Mouse (Mus musculus): ENCODE results near the gene Ncl. TPM values are rescaled to one million over a fixed set of nuclear protein-coding genes. Genes with fewer than 3 reads are reported as not detected.

The Ncl gene
- polyA plus RNA-seq (2016; fragmentation: Nextera tagmentation; extraction: Ambion mirVana) = 331 and 337 TPM in 2 replicates

- Histone ChIP-seq H3K9ac (peak within 1 kb of the TSS; percentile 93), H3K9me3 (replicated peaks) (no peaks in the 10 kb centered on the region), H3K36me3 (peaks cover 32% of the 10 kb centered on the region), H3K27ac (ENCODE audit: poor library complexity, severe bottlenecking) (peak within 1 kb of the TSS; percentile 96), H3K4me2 (peak within 1 kb of the TSS; percentile 85), H3K4me1 (replicated peaks) (peaks cover 19% of the 10 kb centered on the region), H3K27me3 (replicated peaks) (no peaks in the 10 kb centered on the region), H3K4me3 (peak within 1 kb of the TSS; percentile 66)
- peak; percentile 98 for ATAC-seq (ENCODE audit: insufficient number of reproducible peaks, low FRiP score)
- under 1% methylated on average over 102 of the region's 102 CpGs for WGBS
Observed at GRCm38 (mm10) chr1:86358906-86359797, at the start of gene Ncl. Gene Ncl (minus strand): TSS chr1:86359400.

DNA sequence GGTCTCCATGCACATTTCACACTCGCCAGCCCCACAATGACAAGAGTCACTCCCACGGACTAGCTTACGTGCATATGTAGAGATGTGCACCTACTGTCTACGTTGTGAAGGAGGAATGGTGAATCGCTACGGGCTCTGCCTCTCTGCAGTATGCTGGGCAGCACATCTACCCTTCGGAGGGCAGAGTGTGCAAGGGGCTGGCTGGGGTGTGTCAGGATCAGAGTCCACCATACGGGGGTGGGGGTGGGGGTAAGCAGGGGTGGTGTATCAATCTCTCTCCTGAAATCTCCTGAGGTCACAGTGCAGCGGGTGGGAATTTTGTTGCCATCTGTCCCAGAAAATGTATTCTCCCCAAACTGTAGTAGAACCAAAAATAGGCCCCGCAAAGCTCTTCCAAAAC, 49.3 kb upstream of the Ncl start:
- Histone ChIP-seq H3K36me3 (no peaks in the 10 kb centered on the region), H3K27me3 (replicated peaks) (no peaks in the 10 kb centered on the region), H3K4me1 (replicated peaks) (0 out of 2 replicates have a peak, but pooled peaks cover 11% of the 10 kb centered on the region), H3K4me2 (no peak overlapping the region), H3K9ac (no peak overlapping the region), H3K27ac (ENCODE audit: poor library complexity, severe bottlenecking) (no peak overlapping the region), H3K4me3 (no peak overlapping the region), H3K9me3 (replicated peaks) (peaks cover 2% of the 10 kb centered on the region; the same call in 1 of the 2 replicates)
- no peak for ATAC-seq (ENCODE audit: insufficient number of reproducible peaks, low FRiP score)
- 79% methylated on average over 10 of the region's 10 CpGs for WGBS

GRCm38 (mm10) chr1:86406914-86407313, 47.7 kb upstream of the Ncl start:
- 52% methylated on average over 8 of the region's 8 CpGs for WGBS
- H3K36me3 ChIP-seq = no peaks in the 10 kb centered on the region
- 0 out of 2 replicates have a peak, but pooled peaks cover 11% of the 10 kb centered on the region for H3K4me1 ChIP-seq (replicated peaks)
- no peak overlapping the region for H3K9ac ChIP-seq
- H3K4me3 ChIP-seq = no peak overlapping the region
- peaks cover 2% of the 10 kb centered on the region; the same call in 1 of the 2 replicates for H3K9me3 ChIP-seq (replicated peaks)
- H3K27me3 ChIP-seq (replicated peaks) = no peaks in the 10 kb centered on the region
- no peak for ATAC-seq (ENCODE audit: insufficient number of reproducible peaks, low FRiP score)
- no peak overlapping the region for H3K4me2 ChIP-seq
- H3K27ac ChIP-seq (ENCODE audit: poor library complexity, severe bottlenecking) = no peak overlapping the region

- no peak for ATAC-seq (ENCODE audit: insufficient number of reproducible peaks, low FRiP score)
- H3K4me3 ChIP-seq = no peak overlapping the region
- no peaks in the 10 kb centered on the region for H3K36me3 ChIP-seq
- no peak overlapping the region for H3K27ac ChIP-seq (ENCODE audit: poor library complexity, severe bottlenecking)
- no peaks in the 10 kb centered on the region for H3K27me3 ChIP-seq (replicated peaks)
- 0 out of 2 replicates have a peak, but pooled peaks cover 11% of the 10 kb centered on the region for H3K4me1 ChIP-seq (replicated peaks)
- 62% methylated on average over 4 of the region's 4 CpGs for WGBS
- no peak overlapping the region for H3K4me2 ChIP-seq
- H3K9ac ChIP-seq = no peak overlapping the region
- peaks cover 2% of the 10 kb centered on the region; the same call in 1 of the 2 replicates for H3K9me3 ChIP-seq (replicated peaks)
Observed at GRCm38 (mm10) chr1:86406313-86406712, 47.1 kb upstream of the Ncl start.

DNA sequence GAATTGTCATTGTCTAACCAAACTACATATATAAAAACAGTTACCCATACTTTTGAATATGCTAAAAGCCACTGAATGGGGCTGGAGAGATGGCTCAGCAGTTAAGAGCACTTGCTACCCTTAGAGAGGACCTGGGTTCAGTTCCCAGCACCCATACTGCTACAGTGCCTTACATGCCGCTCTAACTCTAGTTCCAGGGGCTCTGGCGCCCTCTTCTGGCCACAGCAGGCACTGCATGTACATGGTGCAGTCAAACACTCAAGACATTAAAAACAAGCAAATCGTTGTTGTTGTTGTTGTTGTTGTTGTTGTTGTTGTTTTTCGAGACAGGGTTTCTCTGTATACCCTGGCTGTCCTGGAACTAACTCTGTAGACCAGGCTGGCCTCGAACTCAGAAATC, 45.6 kb upstream of the Ncl start:
- no peak overlapping the region for H3K4me2 ChIP-seq
- peaks cover 2% of the 10 kb centered on the region; the same call in 1 of the 2 replicates for H3K9me3 ChIP-seq (replicated peaks)
- 54% methylated on average over 5 of the region's 5 CpGs for WGBS
- H3K36me3 ChIP-seq = no peaks in the 10 kb centered on the region
- ATAC-seq (ENCODE audit: insufficient number of reproducible peaks, low FRiP score) = no peak
- H3K27ac ChIP-seq (ENCODE audit: poor library complexity, severe bottlenecking) = no peak overlapping the region
- H3K4me1 ChIP-seq (replicated peaks) = peaks cover 18% of the 10 kb centered on the region
- no peaks in the 10 kb centered on the region for H3K27me3 ChIP-seq (replicated peaks)
- no peak overlapping the region for H3K4me3 ChIP-seq
- no peak overlapping the region for H3K9ac ChIP-seq

DNA sequence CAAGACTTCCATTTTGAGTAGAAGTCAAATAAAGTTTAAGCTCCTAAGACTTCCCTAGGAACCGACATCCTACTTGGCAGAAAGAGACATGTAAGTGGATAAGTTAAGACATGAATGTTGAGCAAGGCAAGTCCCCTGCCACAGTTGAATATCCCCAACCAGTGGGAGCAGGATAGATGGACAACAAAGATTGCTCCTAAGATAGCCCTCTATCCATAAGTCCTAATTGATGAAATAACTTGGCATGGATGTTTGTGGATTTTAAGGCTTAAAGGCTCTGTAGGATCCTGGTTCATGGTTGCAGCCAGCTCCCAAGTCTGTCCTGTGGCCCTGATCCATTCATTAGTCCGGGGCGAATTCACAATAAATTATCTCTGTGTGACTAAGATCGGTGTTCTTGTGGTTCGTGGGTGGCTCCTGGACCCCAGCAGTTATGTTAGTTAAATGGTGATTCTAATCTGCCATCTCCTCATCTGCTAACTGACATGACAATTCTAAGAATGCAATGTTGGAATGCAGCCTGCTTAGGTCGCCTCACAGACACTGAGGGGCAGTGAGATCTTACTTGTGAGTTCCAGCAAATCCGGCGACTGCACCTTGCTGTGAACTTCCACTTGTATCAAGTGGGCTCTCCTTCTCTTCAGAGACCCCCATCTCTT, 41.0 kb upstream of the Ncl start:
- Histone ChIP-seq H3K27ac (ENCODE audit: poor library complexity, severe bottlenecking) (no peak overlapping the region), H3K27me3 (replicated peaks) (no peaks in the 10 kb centered on the region), H3K36me3 (no peaks in the 10 kb centered on the region), H3K4me2 (no peak overlapping the region), H3K4me3 (no peak overlapping the region), H3K4me1 (replicated peaks) (peaks cover 8% of the 10 kb centered on the region), H3K9me3 (replicated peaks) (peaks cover 2% of the 10 kb centered on the region; the same call in 1 of the 2 replicates), H3K9ac (no peak overlapping the region)
- ATAC-seq (ENCODE audit: insufficient number of reproducible peaks, low FRiP score) = no peak
- WGBS = 52% methylated on average over 8 of the region's 8 CpGs

GRCm38 (mm10) chr1:86399322-86399721, 40.1 kb upstream of the Ncl start:
- H3K9ac ChIP-seq = no peak overlapping the region
- H3K36me3 ChIP-seq = no peaks in the 10 kb centered on the region
- no peaks in the 10 kb centered on the region for H3K27me3 ChIP-seq (replicated peaks)
- H3K4me2 ChIP-seq = no peak overlapping the region
- no peak for ATAC-seq (ENCODE audit: insufficient number of reproducible peaks, low FRiP score)
- H3K4me1 ChIP-seq (replicated peaks) = peaks cover 8% of the 10 kb centered on the region
- no peak overlapping the region for H3K27ac ChIP-seq (ENCODE audit: poor library complexity, severe bottlenecking)
- 62% methylated on average over 3 of the region's 3 CpGs for WGBS
- no peaks in the 10 kb centered on the region for H3K9me3 ChIP-seq (replicated peaks)
- no peak overlapping the region for H3K4me3 ChIP-seq

- no peak overlapping the region for H3K9ac ChIP-seq
- 62% methylated on average over 7 of the region's 7 CpGs for WGBS
Observed at GRCm38 (mm10) chr1:86398222-86398621, 39.0 kb upstream of the Ncl start.

GRCm38 (mm10) chr1:86397621-86398020, 38.4 kb upstream of the Ncl start:
- H3K36me3 ChIP-seq = no peaks in the 10 kb centered on the region
- no peak overlapping the region for H3K4me2 ChIP-seq
- no peak overlapping the region for H3K27ac ChIP-seq (ENCODE audit: poor library complexity, severe bottlenecking)
- no peak overlapping the region for H3K9ac ChIP-seq
- no peaks in the 10 kb centered on the region for H3K27me3 ChIP-seq (replicated peaks)
- H3K9me3 ChIP-seq (replicated peaks) = no peaks in the 10 kb centered on the region
- H3K4me1 ChIP-seq (replicated peaks) = peaks cover 8% of the 10 kb centered on the region
- WGBS = 82% methylated on average over 8 of the region's 8 CpGs
- H3K4me3 ChIP-seq = no peak overlapping the region
- no peak for ATAC-seq (ENCODE audit: insufficient number of reproducible peaks, low FRiP score)

More at GRCm38 (mm10) chr1:86398222-86398621, 39.0 kb upstream of the Ncl start:
- H3K4me1 ChIP-seq (replicated peaks) = peaks cover 8% of the 10 kb centered on the region
- H3K4me3 ChIP-seq = no peak overlapping the region
- no peak overlapping the region for H3K4me2 ChIP-seq
- no peak overlapping the region for H3K27ac ChIP-seq (ENCODE audit: poor library complexity, severe bottlenecking)
- no peaks in the 10 kb centered on the region for H3K27me3 ChIP-seq (replicated peaks)
- ATAC-seq (ENCODE audit: insufficient number of reproducible peaks, low FRiP score) = no peak
- no peaks in the 10 kb centered on the region for H3K9me3 ChIP-seq (replicated peaks)
- H3K36me3 ChIP-seq = no peaks in the 10 kb centered on the region

- Histone ChIP-seq H3K4me2 (no peak overlapping the region), H3K4me3 (no peak overlapping the region), H3K27ac (ENCODE audit: poor library complexity, severe bottlenecking) (no peak overlapping the region)
Observed at GRCm38 (mm10) chr1:86395897-86396296, 36.7 kb upstream of the Ncl start.

GRCm38 (mm10) chr1:86394246-86394645, 35.0 kb upstream of the Ncl start:
- 77% methylated on average over 3 of the region's 3 CpGs for WGBS
- ATAC-seq (ENCODE audit: insufficient number of reproducible peaks, low FRiP score) = no peak
- H3K36me3 ChIP-seq = no peaks in the 10 kb centered on the region
- H3K9me3 ChIP-seq (replicated peaks) = no peaks in the 10 kb centered on the region
- no peak overlapping the region for H3K4me2 ChIP-seq
- H3K4me3 ChIP-seq = no peak overlapping the region
- no peaks in the 10 kb centered on the region for H3K27me3 ChIP-seq (replicated peaks)
- H3K27ac ChIP-seq (ENCODE audit: poor library complexity, severe bottlenecking) = no peak overlapping the region
- no peaks in the 10 kb centered on the region for H3K4me1 ChIP-seq (replicated peaks)
- H3K9ac ChIP-seq = no peak overlapping the region

More at GRCm38 (mm10) chr1:86395897-86396296, 36.7 kb upstream of the Ncl start:
- H3K27me3 ChIP-seq (replicated peaks) = no peaks in the 10 kb centered on the region
- no peaks in the 10 kb centered on the region for H3K36me3 ChIP-seq
- peaks cover 7% of the 10 kb centered on the region for H3K4me1 ChIP-seq (replicated peaks)
- no peaks in the 10 kb centered on the region for H3K9me3 ChIP-seq (replicated peaks)
- WGBS = 75% methylated on average over 7 of the region's 7 CpGs
- H3K9ac ChIP-seq = no peak overlapping the region
- ATAC-seq (ENCODE audit: insufficient number of reproducible peaks, low FRiP score) = no peak
